29 mouse cellular contexts compared by ENCODE assay signal in genomic region chr1:92646601-92647000, GRCm38 (mm10). TPM values are rescaled to one million over a fixed set of nuclear protein-coding genes. Genes with fewer than 3 reads are reported as not detected.
"Had no signal": no experiment of that assay in that cellular context is flagged by ENCODE, and none has a peak within 500 bp of the region (broad histone marks: within the 10 kb centered on the region; RNA-seq: fewer than 3 reads in every experiment).

No protein-coding gene starts in this region.

- H3K9ac ChIP-seq: liver, embryonic 14.5 days; lung, embryonic 15.5 days had no signal

- H3K4me3 ChIP-seq: lung, embryonic 15.5 days; megakaryocyte, embryonic 14.5 days; midbrain, embryonic 10.5 days had no signal

- H3K4me2 ChIP-seq: lung, embryonic 15.5 days had no signal

- H3K27ac ChIP-seq: liver, embryonic 14.5 days; lung, embryonic 15.5 days; midbrain, embryonic 10.5 days had no signal

- ATAC-seq: intestine, embryonic 16.5 days had no signal

- H3K27me3 ChIP-seq: lung, embryonic 15.5 days had no signal

- DNase-seq: kidney, adult 18-20 months; kidney, adult 9 months; kidney, postnatal 14 days; kidney, postnatal 4 days; left cerebral cortex, postnatal 4 days; lung, adult 18-20 months; lung, postnatal 10 days; lung, postnatal 36 days; thymus, adult 2 months; thymus, postnatal 14 days had no signal

- H3K36me3 ChIP-seq: lung, embryonic 15.5 days; midbrain, embryonic 10.5 days had no signal

- H3K9me3 ChIP-seq: lung, embryonic 15.5 days; megakaryocyte, embryonic 14.5 days; midbrain, embryonic 10.5 days had no signal

RNA-seq across cellular contexts. Expression of gene Otos, which starts 2.0 kb away (rescaled TPM):
- total RNA-seq: left cerebral cortex, postnatal 14 days; left cerebral cortex, postnatal 4 days; liver, adult 2 months; midbrain, postnatal 0 days had no signal
- polyA plus RNA-seq: intestine, embryonic 16.5 days; liver, adult 2 months; testis, adult 2 months had no signal

RNA-seq across cellular contexts. Expression of gene Olfr12, which starts 29.0 kb away (rescaled TPM):
- total RNA-seq: layer of hippocampus, adult 18-20 months; left cerebral cortex, adult 8-10 months; left cerebral cortex, postnatal 14 days; left cerebral cortex, postnatal 4 days; liver, adult 2 months; midbrain, postnatal 0 days had no signal
- polyA plus RNA-seq: intestine, embryonic 16.5 days; kidney, embryonic 16.5 days; limb, embryonic 14.5 days; liver, adult 2 months; liver, embryonic 14.5 days; lung, embryonic 15.5 days; midbrain, embryonic 10.5 days; midbrain, postnatal 0 days; neural tube, embryonic 11.5 days; neural tube, embryonic 14.5 days; small intestine, adult 2 months; spleen, adult 2 months; stomach, embryonic 16.5 days had no signal

RNA-seq across cellular contexts. Expression of gene Olfr1410, which starts 41.0 kb away (rescaled TPM):
- total RNA-seq: layer of hippocampus, adult 18-20 months; left cerebral cortex, adult 8-10 months; left cerebral cortex, postnatal 14 days; left cerebral cortex, postnatal 4 days; liver, adult 2 months; midbrain, postnatal 0 days had no signal
- polyA plus RNA-seq: intestine, embryonic 16.5 days; kidney, embryonic 16.5 days; limb, embryonic 14.5 days; liver, adult 2 months; liver, embryonic 14.5 days; lung, embryonic 15.5 days; midbrain, embryonic 10.5 days; midbrain, postnatal 0 days; neural tube, embryonic 11.5 days; neural tube, embryonic 14.5 days; small intestine, adult 2 months; spleen, adult 2 months; stomach, embryonic 16.5 days had no signal

RNA-seq across cellular contexts. Expression of gene Olfr1411, which starts 52.4 kb away (rescaled TPM):
- total RNA-seq: layer of hippocampus, adult 18-20 months; layer of hippocampus, postnatal 14 days; left cerebral cortex, adult 8-10 months; left cerebral cortex, postnatal 14 days; left cerebral cortex, postnatal 4 days; liver, adult 2 months; midbrain, postnatal 0 days had no signal
- polyA plus RNA-seq: intestine, embryonic 16.5 days; kidney, embryonic 16.5 days; limb, embryonic 14.5 days; liver, adult 2 months; liver, embryonic 14.5 days; lung, embryonic 15.5 days; midbrain, embryonic 10.5 days; midbrain, postnatal 0 days; neural tube, embryonic 11.5 days; neural tube, embryonic 14.5 days; small intestine, adult 2 months; spleen, adult 2 months; stomach, embryonic 16.5 days; testis, adult 2 months had no signal
